Mouse (Mus musculus): ENCODE data around the gene Chadl. TPM values are rescaled to one million over a fixed set of nuclear protein-coding genes. Genes with fewer than 3 reads are reported as not detected.
A peak's percentile ranks its signal among the peaks of the same experiment; 100 is the strongest.
"Not testable (repeated sequence)": the region's sequence is repeated elsewhere in the genome, so short reads cannot be mapped to it uniquely, and the experiment has no call there.

The Chadl gene
- total RNA-seq (2015; ENCODE audit: low replicate concordance) (not detected in 2 replicates), total RNA-seq (2017; ENCODE audit: low replicate concordance) (not detected in 2 replicates)

GRCm38 (mm10) chr15:81697175-81697574 is at the start of gene Chadl:
Gene Chadl (minus strand): TSS chr15:81697287.
- no peak for ATAC-seq (replicated peaks; ENCODE audit: low FRiP score, poor library complexity, severe bottlenecking)

GRCm38 (mm10) chr15:81745601-81746114 is 48.6 kb upstream of the Chadl start:
- no peak for ATAC-seq (replicated peaks; ENCODE audit: low FRiP score, poor library complexity, severe bottlenecking)

- peak; percentile 70 for ATAC-seq (replicated peaks; ENCODE audit: low FRiP score, poor library complexity, severe bottlenecking)
Observed at GRCm38 (mm10) chr15:81744992-81745600, 48.0 kb upstream of the Chadl start, which contains the start of the genes Zc3h7b and Rangap1. Gene Zc3h7b (plus strand): TSS chr15:81745057. Gene Rangap1 (minus strand): TSS chr15:81745530.

- not testable (repeated sequence) for ATAC-seq (replicated peaks; ENCODE audit: low FRiP score, poor library complexity, severe bottlenecking)
Observed at GRCm38 (mm10) chr15:81742368-81742767, 45.3 kb upstream of the Chadl start.

GRCm38 (mm10) chr15:81739924-81740323 is 42.8 kb upstream of the Chadl start:
- no peak for ATAC-seq (replicated peaks; ENCODE audit: low FRiP score, poor library complexity, severe bottlenecking)

GRCm38 (mm10) chr15:81739296-81739695 is 42.2 kb upstream of the Chadl start:
- ATAC-seq (replicated peaks; ENCODE audit: low FRiP score, poor library complexity, severe bottlenecking), result no peak

- no peak for ATAC-seq (replicated peaks; ENCODE audit: low FRiP score, poor library complexity, severe bottlenecking)
Observed at GRCm38 (mm10) chr15:81735075-81735474, 38.0 kb upstream of the Chadl start.

- ATAC-seq (replicated peaks; ENCODE audit: low FRiP score, poor library complexity, severe bottlenecking), result peak; percentile 92
Observed at GRCm38 (mm10) chr15:81729792-81730635, 32.9 kb upstream of the Chadl start.

- peak; percentile 65 for ATAC-seq (replicated peaks; ENCODE audit: low FRiP score, poor library complexity, severe bottlenecking)
Observed at GRCm38 (mm10) chr15:81729241-81729791, 32.2 kb upstream of the Chadl start.

- ATAC-seq (replicated peaks; ENCODE audit: low FRiP score, poor library complexity, severe bottlenecking), result no peak
Observed at GRCm38 (mm10) chr15:81725965-81726364, 28.9 kb upstream of the Chadl start.

- no peak for ATAC-seq (replicated peaks; ENCODE audit: low FRiP score, poor library complexity, severe bottlenecking)
Observed at GRCm38 (mm10) chr15:81723653-81724052, 26.6 kb upstream of the Chadl start.

- no peak for ATAC-seq (replicated peaks; ENCODE audit: low FRiP score, poor library complexity, severe bottlenecking)
Observed at GRCm38 (mm10) chr15:81722361-81722760, 25.3 kb upstream of the Chadl start.

- ATAC-seq (replicated peaks; ENCODE audit: low FRiP score, poor library complexity, severe bottlenecking), result no peak
Observed at GRCm38 (mm10) chr15:81719139-81719531, 22.0 kb upstream of the Chadl start.

- ATAC-seq (replicated peaks; ENCODE audit: low FRiP score, poor library complexity, severe bottlenecking), result no peak
Observed at GRCm38 (mm10) chr15:81718336-81719138, 21.4 kb upstream of the Chadl start.

GRCm38 (mm10) chr15:81713742-81714141 is 16.7 kb upstream of the Chadl start:
- ATAC-seq (replicated peaks; ENCODE audit: low FRiP score, poor library complexity, severe bottlenecking), result no peak

GRCm38 (mm10) chr15:81710801-81711200 is 13.7 kb upstream of the Chadl start:
- no peak for ATAC-seq (replicated peaks; ENCODE audit: low FRiP score, poor library complexity, severe bottlenecking)

- ATAC-seq (replicated peaks; ENCODE audit: low FRiP score, poor library complexity, severe bottlenecking), result no peak
Observed at GRCm38 (mm10) chr15:81709686-81710085, 12.6 kb upstream of the Chadl start.

GRCm38 (mm10) chr15:81708991-81709390 is 11.9 kb upstream of the Chadl start:
- no peak for ATAC-seq (replicated peaks; ENCODE audit: low FRiP score, poor library complexity, severe bottlenecking)

GRCm38 (mm10) chr15:81703094-81703489 is 6.0 kb upstream of the Chadl start:
- ATAC-seq (replicated peaks; ENCODE audit: low FRiP score, poor library complexity, severe bottlenecking), result no peak
